Comparison of ENCODE assay signal across 9 mouse cellular contexts in genomic region chr5:64536393-64537112, GRCm38 (mm10).
DNase-seq lines count a peak whose midpoint lies in the region; ATAC-seq and TF ChIP-seq lines count a peak whose summit lies in the region.
"Had no signal": no experiment of that assay in that cellular context is flagged by ENCODE, and none has a peak within 500 bp of the region (broad histone marks: within the 10 kb centered on the region; RNA-seq: fewer than 3 reads in every experiment).

No protein-coding gene starts in this region.

- no peaks in the 10 kb centered on the region for H3K36me3 ChIP-seq in midbrain, postnatal 0 days (ENCODE audit: insufficient read depth, low read length)
- H3K36me3 ChIP-seq in midbrain, embryonic 11.5 days (ENCODE audit: control insufficient read depth, insufficient read depth, low read length) = no peaks in the 10 kb centered on the region
- H3K36me3 ChIP-seq in embryonic facial prominence, embryonic 10.5 days (replicated peaks) = no peaks in the 10 kb centered on the region
- no peaks in the 10 kb centered on the region for H3K36me3 ChIP-seq in lung, embryonic 16.5 days (ENCODE audit: control insufficient read depth, insufficient read depth, low read length)
- H3K36me3 ChIP-seq in forebrain, postnatal 0 days (ENCODE audit: insufficient read depth) = no peaks in the 10 kb centered on the region
- H3K36me3 ChIP-seq: hindbrain, embryonic 15.5 days had no signal

- no peaks in the 10 kb centered on the region for H3K9me3 ChIP-seq in midbrain, postnatal 0 days (ENCODE audit: low read length)
- no peaks in the 10 kb centered on the region for H3K9me3 ChIP-seq in midbrain, embryonic 11.5 days (ENCODE audit: control insufficient read depth, low read length)
- no peaks in the 10 kb centered on the region for H3K9me3 ChIP-seq in embryonic facial prominence, embryonic 10.5 days
- no peaks in the 10 kb centered on the region for H3K9me3 ChIP-seq in lung, embryonic 16.5 days (ENCODE audit: control insufficient read depth, low read length)
- no peaks in the 10 kb centered on the region for H3K9me3 ChIP-seq in forebrain, postnatal 0 days (ENCODE audit: low read length)
- H3K9me3 ChIP-seq: hindbrain, embryonic 15.5 days had no signal

- H3K9ac ChIP-seq in midbrain, postnatal 0 days (replicated peaks; ENCODE audit: low read length, poor library complexity, severe bottlenecking) = no peak overlapping the region
- H3K9ac ChIP-seq in midbrain, embryonic 11.5 days (ENCODE audit: low read length) = no peak overlapping the region
- no peak overlapping the region for H3K9ac ChIP-seq in lung, embryonic 16.5 days (ENCODE audit: low read length)
- no peak overlapping the region for H3K9ac ChIP-seq in forebrain, postnatal 0 days
- H3K9ac ChIP-seq: hindbrain, embryonic 15.5 days had no signal

- no peaks in the 10 kb centered on the region for H3K4me1 ChIP-seq in midbrain, postnatal 0 days (ENCODE audit: insufficient read depth, low read length)
- H3K4me1 ChIP-seq in midbrain, embryonic 11.5 days (ENCODE audit: control insufficient read depth, insufficient read depth, low read length) = no peaks in the 10 kb centered on the region
- H3K4me1 ChIP-seq in embryonic facial prominence, embryonic 10.5 days = peaks cover 10% of the 10 kb centered on the region
- peaks cover 4% of the 10 kb centered on the region for H3K4me1 ChIP-seq in lung, embryonic 16.5 days (replicated peaks; ENCODE audit: control insufficient read depth, insufficient read depth, low read length)
- H3K4me1 ChIP-seq in forebrain, postnatal 0 days (ENCODE audit: insufficient read depth) = no peaks in the 10 kb centered on the region

- no peak overlapping the region for H3K4me2 ChIP-seq in midbrain, postnatal 0 days (ENCODE audit: low read depth, low read length, poor library complexity, severe bottlenecking)
- H3K4me2 ChIP-seq in midbrain, embryonic 11.5 days = no peak overlapping the region
- peak overlapping the region; percentile 10 for H3K4me2 ChIP-seq in lung, embryonic 16.5 days (ENCODE audit: low read depth, low read length)
- no peak overlapping the region for H3K4me2 ChIP-seq in forebrain, postnatal 0 days (ENCODE audit: low read depth)
- H3K4me2 ChIP-seq: hindbrain, embryonic 15.5 days had no signal

- peak; percentile 22 for DNase-seq in midbrain, postnatal 0 days (ENCODE audit: low spot score)
- no peak for DNase-seq in midbrain, embryonic 11.5 days (ENCODE audit: low spot score, missing footprints)
- DNase-seq in embryonic facial prominence, embryonic 10.5 days (ENCODE audit: low spot score) = peak; percentile 29
- DNase-seq in heart, postnatal 4 days = peak; percentile 48
- DNase-seq in forebrain, postnatal 0 days = no peak
- no peak for DNase-seq in T-cell, adult 2 months (ENCODE audit: low spot score)

- 80% methylated on average over 20 of the region's 20 CpGs for WGBS in midbrain, postnatal 0 days
- 91% methylated on average over 20 of the region's 20 CpGs for WGBS in midbrain, embryonic 11.5 days
- WGBS in embryonic facial prominence, embryonic 10.5 days = 66% methylated on average over 20 of the region's 20 CpGs
- 25% methylated on average over 20 of the region's 20 CpGs for WGBS in lung, embryonic 16.5 days
- WGBS in forebrain, postnatal 0 days = 73% methylated on average over 20 of the region's 20 CpGs

- H3K27me3 ChIP-seq in midbrain, postnatal 0 days (ENCODE audit: insufficient read depth, low read length) = no peaks in the 10 kb centered on the region
- no peaks in the 10 kb centered on the region for H3K27me3 ChIP-seq in midbrain, embryonic 11.5 days (ENCODE audit: control insufficient read depth, insufficient read depth, low read length)
- H3K27me3 ChIP-seq in embryonic facial prominence, embryonic 10.5 days (replicated peaks; ENCODE audit: low read depth, poor library complexity, severe bottlenecking) = no peaks in the 10 kb centered on the region
- no peaks in the 10 kb centered on the region for H3K27me3 ChIP-seq in lung, embryonic 16.5 days (ENCODE audit: control insufficient read depth, insufficient read depth, low read depth, low read length)
- no peaks in the 10 kb centered on the region for H3K27me3 ChIP-seq in forebrain, postnatal 0 days (ENCODE audit: insufficient read depth, low read length)
- H3K27me3 ChIP-seq: hindbrain, embryonic 15.5 days had no signal

- TF ChIP-seq CTCF in midbrain, postnatal 0 days (IDR thresholded peaks at IDR 0.05) = no peak
- no peak for TF ChIP-seq CTCF in forebrain, postnatal 0 days (IDR thresholded peaks at IDR 0.05; ENCODE audit: low read depth)

- ATAC-seq in midbrain, postnatal 0 days (ENCODE audit: low FRiP score) = no peak
- ATAC-seq in midbrain, embryonic 11.5 days (ENCODE audit: low FRiP score) = no peak
- ATAC-seq in lung, embryonic 16.5 days (ENCODE audit: low read depth) = peak; percentile 97
- ATAC-seq in forebrain, postnatal 0 days = no peak
- no peak for ATAC-seq in monocyte, adult 5-6 weeks (replicated peaks; ENCODE audit: insufficient number of reproducible peaks, low FRiP score, low TSS enrichment, poor library complexity, severe bottlenecking)

- H3K4me3 ChIP-seq in midbrain, postnatal 0 days (ENCODE audit: low read depth, low read length) = no peak overlapping the region
- no peak overlapping the region for H3K4me3 ChIP-seq in midbrain, embryonic 11.5 days (ENCODE audit: low read depth, low read length)
- no peak overlapping the region for H3K4me3 ChIP-seq in embryonic facial prominence, embryonic 10.5 days
- no peak overlapping the region for H3K4me3 ChIP-seq in lung, embryonic 16.5 days (ENCODE audit: low read length)
- no peak overlapping the region for H3K4me3 ChIP-seq in forebrain, postnatal 0 days (ENCODE audit: low read depth, low read length)
- H3K4me3 ChIP-seq: hindbrain, embryonic 15.5 days had no signal

- no peak overlapping the region for H3K27ac ChIP-seq in midbrain, postnatal 0 days (ENCODE audit: low read depth, low read length)
- no peak overlapping the region for H3K27ac ChIP-seq in midbrain, embryonic 11.5 days (ENCODE audit: low read depth, low read length)
- peak overlapping the region; percentile 41; the same call in 1 of the 2 replicates for H3K27ac ChIP-seq in embryonic facial prominence, embryonic 10.5 days (replicated peaks)
- H3K27ac ChIP-seq in lung, embryonic 16.5 days (ENCODE audit: low read length) = 0 out of 2 replicates have a peak overlapping the region, but pooled peaks have one; percentile 28
- H3K27ac ChIP-seq in forebrain, postnatal 0 days (ENCODE audit: low read depth, low read length) = no peak overlapping the region
- H3K27ac ChIP-seq: hindbrain, embryonic 15.5 days had no signal

Comparison
In these comparisons a context has a peak if more than half of its experiments do, and no peak if none do; other contexts are left out.
1. DNase-seq: peak in midbrain, postnatal 0 days (single experiment), embryonic facial prominence, embryonic 10.5 days (single experiment) and heart, postnatal 4 days (single experiment); none in midbrain, embryonic 11.5 days (single experiment), forebrain, postnatal 0 days (single experiment) and T-cell, adult 2 months (single experiment).
2. H3K27ac ChIP-seq: peak in embryonic facial prominence, embryonic 10.5 days (single experiment) and lung, embryonic 16.5 days (single experiment); none in midbrain, postnatal 0 days (single experiment), midbrain, embryonic 11.5 days (single experiment) and forebrain, postnatal 0 days (single experiment).